15 mouse cellular contexts compared by ENCODE assay signal in the genomic region with DNA sequence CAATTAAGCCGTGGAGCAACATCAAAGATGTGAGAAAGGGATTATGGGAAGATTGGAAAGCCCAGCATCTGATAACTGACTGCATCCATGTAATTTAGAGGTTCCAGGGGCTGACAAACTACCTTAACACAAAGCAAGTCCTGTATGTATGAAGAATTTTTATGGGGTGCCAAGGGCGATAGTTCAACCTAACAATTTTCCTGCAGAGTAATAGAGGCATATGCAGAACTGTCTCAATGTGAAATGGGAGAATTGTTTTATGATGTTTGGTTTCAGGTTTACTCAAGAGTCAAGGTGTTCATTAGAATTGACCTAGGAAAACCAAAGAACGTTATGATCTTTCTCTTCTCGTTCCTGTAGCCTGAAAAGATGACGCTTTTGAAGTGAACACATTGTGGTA.
"Had no signal": no experiment of that assay in that cellular context is flagged by ENCODE, and none has a peak within 500 bp of the region (broad histone marks: within the 10 kb centered on the region; RNA-seq: fewer than 3 reads in every experiment).

No protein-coding gene starts in this region.

- H3K9ac ChIP-seq: neural tube, embryonic 15.5 days; stomach, embryonic 15.5 days had no signal

- H3K4me1 ChIP-seq: neural tube, embryonic 15.5 days; stomach, embryonic 15.5 days had no signal

- H3K27ac ChIP-seq: neural tube, embryonic 15.5 days; stomach, embryonic 15.5 days; stomach, postnatal 0 days had no signal

- H3K4me2 ChIP-seq: neural tube, embryonic 15.5 days; stomach, embryonic 15.5 days had no signal

- H3K36me3 ChIP-seq: neural tube, embryonic 15.5 days; stomach, embryonic 15.5 days had no signal

- H3K9me3 ChIP-seq: neural tube, embryonic 15.5 days; stomach, embryonic 15.5 days had no signal

- DNase-seq: retina, postnatal 1 day; right cerebral cortex, adult 18-20 months; right cerebral cortex, postnatal 14 days; right cerebral cortex, postnatal 25 days; right cerebral cortex, postnatal 4 days; spleen, adult 18-20 months; thymus, adult 18-20 months; thymus, adult 2 months; thymus, postnatal 14 days; thymus, postnatal 25 days; thymus, postnatal 36 days; thymus, postnatal 4 days had no signal

- H3K27me3 ChIP-seq: neural tube, embryonic 15.5 days; stomach, embryonic 15.5 days had no signal

- H3K4me3 ChIP-seq: neural tube, embryonic 15.5 days; stomach, embryonic 15.5 days had no signal
